Mouse (Mus musculus) thymus, postnatal 25 days (tissue): ENCODE measurements at regions not wholly inside any gene's neighbourhood (a gene's known extent, or its start where the extent isn't known, plus 50 kb on each side); places are given as distances from the start of the nearest gene placed in this dataset.

Experiments used
- DNase-seq: peaks from one replicate; pipeline ENCODE4 v3.0.0; 2022

DNA sequence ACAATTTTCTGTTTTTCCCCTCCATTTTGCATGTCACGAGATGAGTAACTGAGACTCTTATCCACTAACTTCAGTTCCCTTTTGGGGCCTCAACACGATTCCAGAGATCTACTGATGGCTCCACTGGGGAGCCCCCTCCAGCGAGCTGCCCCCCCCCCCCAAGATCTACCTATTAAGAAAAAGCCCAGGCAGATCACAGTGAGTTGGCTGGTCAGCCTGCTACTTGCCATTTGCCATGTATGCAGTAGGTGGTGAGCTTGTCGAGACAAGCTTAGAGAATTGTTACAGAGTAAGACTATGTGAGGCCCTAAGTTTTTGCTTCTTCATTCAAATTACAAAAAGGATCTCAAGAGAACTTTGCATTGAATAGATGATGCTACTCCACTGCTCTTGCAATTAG, 426.3 kb upstream of the Ubash3b start:
- DNase-seq, result no peak

DNA sequence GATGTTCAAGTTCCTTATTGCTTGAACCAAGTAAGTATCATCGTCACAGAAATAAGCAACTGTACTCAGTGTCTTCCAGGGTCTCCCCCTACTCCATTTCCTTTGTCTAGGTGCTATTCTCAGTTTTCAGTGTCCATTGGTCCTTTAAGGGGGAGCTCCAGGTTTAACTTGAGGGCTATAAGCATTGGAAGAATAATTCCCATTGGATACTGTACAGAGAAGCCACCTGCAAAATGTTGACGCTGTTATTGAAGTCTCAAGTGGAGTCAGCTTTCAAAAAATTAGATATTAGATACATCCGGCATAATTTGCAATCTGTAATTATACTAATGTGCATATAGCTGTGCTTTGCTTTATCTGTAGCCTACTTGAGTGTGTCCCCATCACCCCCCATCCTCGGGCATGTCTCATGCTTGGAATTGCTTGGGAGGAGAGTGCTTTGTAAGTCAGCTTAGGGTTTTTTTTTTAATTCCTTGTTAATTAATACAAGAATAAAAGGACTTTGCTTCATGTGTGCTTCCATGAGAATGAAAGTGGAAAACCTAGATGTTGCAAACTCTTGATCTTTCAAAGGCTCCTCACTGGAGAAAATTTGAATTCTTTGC, 425.6 kb upstream of the Ubash3b start:
- no peak for DNase-seq

DNA sequence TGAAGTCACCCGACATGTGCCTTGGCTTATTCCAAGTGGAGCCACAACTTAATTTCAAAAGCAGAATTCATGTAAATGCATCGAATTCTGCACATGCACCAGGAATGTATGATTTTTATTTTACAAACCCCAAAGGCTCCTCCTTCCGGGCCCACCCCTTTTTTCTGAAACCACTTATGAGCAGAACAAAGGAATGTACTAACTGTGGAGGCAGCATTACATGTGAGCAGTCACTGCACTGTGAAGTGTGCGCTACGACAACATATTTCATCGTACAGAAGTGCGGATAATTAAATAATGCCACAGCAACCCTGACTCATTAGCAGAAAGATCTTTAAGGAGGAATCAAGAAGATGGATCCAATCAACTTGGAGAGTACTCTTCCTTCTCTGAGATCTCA, 424.8 kb upstream of the Ubash3b start:
- no peak for DNase-seq

DNA sequence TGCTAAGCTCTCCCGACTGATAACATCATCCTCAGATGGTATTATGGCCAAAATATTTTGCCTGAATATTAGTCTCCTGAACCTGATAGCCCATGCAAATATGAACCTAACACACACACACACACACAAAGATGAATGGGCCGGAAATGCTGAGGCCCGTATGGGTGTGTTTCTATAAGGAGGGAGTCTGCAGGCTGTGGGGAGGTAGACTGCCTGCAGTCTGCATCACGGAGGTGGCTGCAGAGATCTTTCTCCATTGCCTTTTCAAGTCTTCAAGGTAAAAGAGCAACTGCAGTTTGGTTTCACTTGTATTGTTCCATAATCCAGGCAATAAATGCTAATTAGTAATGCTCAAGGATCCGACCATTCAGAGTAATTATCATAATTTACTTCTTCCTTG, 424.3 kb upstream of the Ubash3b start:
- no peak for DNase-seq

DNA sequence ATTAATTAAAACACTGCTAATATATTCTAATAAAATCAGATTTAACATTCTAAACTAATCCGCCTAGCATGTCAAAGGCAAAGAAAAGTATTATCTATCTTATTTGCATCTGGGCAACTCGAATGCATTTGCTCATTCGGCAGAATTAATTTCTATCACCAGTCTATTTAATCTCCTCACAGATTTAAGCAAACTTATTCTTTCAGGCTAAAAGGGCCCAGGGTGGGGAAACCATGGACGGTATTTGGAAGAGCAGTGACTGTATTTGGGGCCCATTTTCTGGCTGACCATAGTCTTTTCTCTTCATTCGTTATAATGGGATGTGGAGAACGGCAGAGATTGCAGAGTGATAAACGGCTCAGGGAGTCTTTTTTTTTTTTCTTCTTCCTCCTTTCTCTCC, 423.5 kb upstream of the Ubash3b start:
- no peak for DNase-seq

DNA sequence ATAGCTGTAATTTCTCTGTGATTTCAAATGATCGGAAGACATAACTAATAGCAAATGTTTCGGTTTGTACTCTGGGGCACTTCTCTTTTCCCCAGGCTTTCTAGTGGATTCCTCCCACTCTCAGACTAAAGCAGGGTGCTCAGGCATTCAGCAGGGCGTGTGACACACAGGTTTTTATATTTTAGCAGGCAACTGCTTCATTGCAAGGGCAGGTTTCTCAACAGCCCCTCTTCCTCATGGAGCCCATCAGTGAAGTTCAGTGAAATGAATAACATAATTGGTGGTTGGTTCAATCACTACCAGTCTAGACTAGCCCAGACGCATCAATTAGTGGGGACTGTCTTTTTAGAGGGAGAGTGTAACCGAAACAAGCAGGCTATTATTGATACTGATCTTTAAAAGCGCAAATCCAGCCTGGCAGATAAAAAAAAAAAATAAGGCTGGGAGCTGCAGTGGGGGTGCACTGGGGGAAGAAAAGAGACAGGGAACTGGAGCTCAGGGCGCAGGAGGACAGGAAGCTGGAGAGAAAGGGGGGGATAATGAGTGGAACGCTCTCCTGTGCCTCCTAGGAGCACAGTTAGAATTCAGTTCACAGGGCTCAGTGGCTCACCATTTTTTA, 422.3 kb upstream of the Ubash3b start:
- DNase-seq, result no peak

DNA sequence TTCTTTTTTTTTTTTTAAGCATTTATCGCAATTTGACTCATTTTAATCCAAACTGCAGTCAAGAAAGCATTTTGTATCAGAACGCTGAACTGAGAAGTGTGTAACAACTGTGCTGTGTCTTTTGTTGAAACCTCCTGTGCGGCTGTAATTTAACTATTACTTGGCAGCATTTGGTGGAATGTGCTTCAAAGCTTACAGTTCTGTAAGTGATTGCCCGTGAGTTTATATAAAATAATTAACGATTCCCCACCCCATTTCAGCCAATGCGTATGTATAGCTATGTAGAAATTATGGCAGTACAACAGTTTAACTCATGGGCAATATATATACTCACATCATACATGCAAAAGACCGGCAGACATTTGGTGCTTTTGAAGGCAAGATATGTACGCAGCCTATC, 421.8 kb upstream of the Ubash3b start:
- DNase-seq, result no peak

DNA sequence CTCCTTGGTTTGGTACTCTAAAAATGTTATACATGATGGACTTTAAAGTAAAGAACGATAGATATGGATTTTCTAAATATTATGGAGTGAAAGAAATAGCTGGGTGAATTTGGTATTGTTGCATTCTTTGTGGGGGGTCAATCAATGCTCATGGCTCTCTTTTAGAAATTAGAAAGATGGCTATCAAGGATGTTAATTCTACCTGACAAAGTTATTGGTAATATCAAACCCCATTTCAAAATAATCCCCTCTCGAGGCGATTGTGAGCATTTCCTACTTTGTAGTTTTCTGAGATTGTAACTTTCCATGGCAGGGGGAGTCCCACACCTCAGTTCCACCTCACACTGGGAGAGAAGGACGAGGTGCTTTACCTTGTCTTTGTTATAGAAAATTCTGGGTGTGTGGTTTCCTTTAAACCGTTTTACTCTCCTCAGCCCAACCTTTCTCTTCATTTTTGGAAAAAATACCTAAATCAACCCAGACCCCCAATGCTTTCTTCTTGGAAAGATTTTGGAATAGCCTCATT, 421.3 kb upstream of the Ubash3b start:
- DNase-seq, result no peak

DNA sequence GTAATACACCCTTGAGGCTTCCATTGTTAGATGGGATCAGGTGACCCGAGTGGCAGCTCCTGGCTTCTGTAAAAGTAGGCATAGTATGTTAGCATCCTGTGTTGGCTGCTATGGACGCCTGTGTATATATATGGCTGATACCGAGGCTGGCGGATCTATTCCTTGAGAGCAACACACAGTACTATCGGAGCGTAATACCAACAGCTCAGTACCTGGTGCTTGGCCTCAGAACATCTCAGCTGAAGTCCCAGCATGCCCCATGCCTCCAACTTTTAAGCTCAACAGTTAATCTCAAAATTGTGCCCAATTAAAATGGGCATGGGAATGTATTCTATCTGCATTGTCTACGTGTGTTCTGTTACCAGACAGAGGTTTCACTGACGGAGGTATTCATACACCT, 420.7 kb upstream of the Ubash3b start:
- no peak for DNase-seq

DNA sequence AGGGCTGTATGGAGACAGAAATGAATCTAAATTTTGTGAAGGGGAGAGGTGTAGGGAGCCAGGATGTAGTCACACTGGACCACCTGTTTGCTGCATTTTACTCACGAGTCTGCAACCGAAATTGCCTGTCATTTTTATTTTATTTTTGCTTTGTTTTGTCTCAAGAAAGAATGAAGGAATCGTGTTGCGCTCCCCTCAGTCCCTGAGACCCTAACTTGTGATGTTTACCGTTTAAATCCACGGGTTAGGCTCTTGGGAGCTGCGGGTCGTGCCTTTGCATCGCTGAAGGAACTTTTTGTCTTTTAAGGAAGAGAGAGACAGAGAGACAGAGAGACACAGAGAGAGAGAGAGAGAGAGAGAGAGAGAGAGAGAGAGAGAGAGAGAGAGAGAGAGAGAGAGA, 420.2 kb upstream of the Ubash3b start:
- DNase-seq, result no peak

DNA sequence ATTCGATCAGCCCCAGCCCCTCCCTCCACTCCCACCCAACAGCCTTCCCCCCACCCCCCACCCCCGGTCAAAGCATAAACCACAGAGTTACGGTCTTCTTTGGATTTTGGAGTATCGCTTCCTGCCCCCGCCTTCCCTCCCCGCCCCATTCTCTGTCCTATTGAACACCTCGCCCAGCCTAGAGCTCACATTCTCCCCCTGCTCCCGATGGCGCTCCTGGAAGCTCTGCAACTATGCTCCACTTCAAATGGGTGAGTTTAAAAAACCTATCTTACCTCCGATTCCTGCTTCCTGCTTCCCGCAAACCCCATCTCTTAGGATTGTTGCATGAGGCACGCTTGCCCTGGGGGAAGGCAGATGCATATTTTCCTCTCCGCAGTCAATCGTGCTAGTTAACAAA, 419.7 kb upstream of the Ubash3b start:
- DNase-seq, result no peak

DNA sequence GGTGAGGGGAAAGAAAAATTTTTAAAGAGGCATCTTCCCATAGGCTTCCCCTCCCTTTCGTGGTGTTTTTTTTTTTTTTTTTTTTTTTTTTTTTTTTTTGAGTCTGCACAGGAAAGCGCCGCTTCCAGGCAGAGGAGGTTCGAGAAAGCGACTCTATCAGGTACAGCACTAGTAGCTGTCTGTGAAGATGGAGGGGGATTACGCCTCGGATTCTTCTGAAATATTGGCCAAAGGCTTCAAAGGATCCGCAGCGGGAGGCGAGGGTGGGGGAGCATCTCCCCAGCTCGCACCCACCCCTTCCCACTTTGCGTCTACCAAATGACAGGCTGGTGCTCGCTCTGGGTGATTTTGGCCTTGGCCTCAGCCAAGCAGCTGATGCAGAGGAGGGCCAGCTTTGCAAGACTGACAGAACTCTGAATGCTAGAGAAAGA, 419.1 kb upstream of the Ubash3b start:
- no peak for DNase-seq

DNA sequence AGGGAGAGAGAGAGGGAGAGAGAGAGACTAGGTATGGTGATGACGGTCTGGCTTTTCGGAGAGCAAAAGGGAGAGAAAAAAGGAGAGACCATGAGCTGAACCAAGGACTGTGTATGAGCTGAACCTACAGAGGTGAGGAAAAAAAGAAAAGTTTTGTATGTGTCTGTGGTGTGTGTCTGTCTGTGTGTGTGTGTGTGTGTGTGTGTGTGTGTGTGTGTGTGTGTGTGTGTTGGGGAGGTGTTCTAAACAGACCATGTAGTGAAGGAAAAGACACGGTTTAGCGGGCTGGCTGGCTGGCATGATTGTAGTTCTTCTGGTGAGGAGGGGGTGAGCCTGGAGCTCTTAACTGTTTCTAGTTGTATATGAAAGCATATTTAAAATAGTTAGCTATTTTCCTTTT, 418.6 kb upstream of the Ubash3b start:
- DNase-seq, result no peak

DNA sequence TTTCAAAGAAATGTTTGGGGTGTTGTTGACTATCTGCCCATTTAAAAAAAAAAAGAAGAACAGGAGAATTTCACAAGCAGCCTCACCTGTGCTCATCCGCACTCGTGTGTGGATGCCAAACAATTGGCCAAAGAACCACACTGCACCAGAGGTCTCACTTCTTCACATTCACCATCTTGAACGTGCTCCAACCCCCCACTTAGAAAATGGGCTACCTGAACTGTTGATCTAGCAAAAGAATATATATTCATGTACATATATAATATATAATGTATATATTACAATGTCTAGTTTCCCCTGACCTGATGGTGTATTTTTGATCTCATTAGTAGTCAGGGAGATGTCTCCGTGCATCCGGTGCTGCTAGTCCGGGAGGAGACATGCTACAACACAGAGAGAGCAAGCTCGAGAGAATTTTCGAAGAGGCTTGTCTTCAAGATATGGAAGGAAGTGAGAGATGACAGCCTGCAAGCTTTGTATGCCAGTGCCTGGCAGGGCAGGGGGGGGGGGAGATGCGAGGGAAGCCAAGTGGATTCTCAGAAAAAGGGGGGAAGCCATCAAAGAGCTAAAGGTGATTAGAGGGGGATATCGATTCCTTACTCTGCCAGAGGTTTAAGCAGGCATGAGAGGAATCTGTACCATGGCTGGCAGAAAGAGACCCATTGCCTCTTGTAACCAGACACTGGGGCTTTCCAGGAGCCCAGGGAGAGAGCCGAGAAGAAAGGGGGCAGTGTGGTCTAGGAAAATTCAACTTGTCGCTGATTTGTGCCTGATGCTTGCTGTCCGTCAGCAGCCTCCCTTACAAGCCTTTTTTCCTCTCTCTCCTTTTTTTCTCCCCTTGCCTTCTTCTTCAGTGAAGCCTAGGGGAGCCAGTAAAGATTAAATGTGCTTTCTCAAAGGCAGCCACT, 417.9 kb upstream of the Ubash3b start:
- DNase-seq, result no peak

DNA sequence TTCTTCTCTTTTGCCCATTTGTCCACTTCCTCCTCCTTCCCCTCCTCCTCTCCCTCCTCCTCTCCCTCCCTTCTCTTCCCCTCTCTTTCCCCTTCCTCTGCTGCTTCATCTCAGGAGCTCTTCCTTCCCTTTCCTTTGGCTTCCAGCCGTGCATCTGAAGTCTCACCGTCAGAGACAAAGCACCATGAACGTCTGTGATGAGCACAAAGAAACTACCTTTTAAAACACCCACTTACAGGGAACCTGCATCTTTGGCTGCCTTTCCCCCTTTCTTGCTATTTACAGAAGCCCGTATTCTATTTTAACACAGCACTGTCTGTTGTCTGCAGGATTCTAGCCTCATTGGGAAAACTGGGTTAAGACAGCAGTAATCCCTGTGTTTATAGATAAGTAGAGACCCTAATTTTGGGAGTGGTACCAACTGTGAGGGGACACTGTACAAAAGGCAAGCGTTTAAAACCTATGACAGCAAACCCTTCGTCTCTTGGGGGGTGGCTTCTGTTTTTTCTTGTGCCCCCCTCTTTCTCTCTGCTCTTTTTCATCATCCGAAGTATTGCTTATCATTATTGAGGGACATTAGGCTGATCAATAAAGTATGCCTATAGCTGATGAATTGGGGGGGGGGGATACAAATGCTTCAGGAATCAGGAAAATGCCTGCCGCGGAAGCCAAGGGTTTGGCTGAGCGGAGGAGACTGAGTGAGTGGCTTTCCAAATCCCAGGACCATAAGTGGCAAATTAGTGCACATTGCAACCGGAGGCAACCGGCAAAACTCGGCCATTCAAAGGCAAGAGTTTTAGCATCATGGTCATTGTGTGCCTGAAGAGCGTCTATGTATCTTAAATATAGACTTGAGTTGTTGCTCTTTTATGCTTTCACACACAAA, 417.0 kb upstream of the Ubash3b start:
- no peak for DNase-seq

DNA sequence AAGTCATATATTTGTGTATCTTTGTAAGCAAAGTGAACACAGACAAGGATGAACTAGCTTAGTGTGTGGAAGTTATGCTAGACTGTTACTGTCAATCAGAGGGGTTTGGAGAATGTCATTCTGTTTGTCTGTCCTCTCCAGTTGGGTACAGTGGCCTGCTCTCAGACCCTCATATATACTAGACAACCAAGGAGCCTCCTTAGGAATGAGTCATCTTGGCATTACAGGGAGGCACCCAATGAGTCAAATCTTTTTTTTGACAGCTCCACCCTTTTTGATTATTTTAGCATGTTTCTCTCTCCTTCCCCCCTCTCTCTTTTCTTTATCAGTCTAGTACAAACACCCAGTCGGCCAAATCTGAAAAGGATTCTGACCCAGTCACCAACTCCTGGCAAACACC, 416.3 kb upstream of the Ubash3b start:
- no peak for DNase-seq

DNA sequence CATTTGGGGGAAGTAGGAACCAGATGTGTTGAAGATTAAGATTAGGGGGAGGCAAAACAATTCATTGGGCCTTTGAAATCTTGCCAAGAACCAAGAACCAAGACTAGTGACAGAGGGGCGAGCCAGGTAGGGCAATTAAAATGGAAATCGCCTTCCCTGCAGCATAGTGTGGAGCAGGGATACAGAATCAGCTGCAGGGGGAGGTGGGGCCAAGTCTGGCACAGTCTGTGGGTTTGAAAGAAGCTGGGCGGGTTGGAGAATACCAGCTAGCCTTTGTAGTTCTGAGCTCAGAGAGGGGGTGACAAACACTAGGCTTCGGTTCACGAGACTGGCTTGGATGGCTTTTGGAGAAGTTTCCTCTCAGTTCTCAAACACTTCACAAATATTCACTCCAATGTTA, 414.3 kb upstream of the Ubash3b start:
- DNase-seq, result no peak

DNA sequence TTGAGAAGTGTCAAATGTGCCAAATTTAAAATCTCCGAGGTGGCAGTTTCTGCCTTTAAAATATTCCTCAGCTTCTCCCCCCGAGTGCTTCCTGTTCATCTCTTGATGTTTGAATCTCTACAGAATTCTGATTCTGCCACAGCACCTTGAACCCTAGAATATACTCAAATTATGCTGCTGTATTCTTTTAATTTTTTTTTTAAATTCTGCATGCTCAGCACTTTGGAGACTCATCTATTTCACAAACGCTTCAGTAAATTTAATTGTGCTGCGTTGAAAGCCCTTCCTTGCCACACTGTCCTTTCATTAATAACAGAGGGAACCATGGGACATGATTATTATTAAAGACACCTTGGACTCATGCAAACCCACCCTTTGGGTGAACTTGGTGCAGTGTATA, 408.8 kb upstream of the Ubash3b start:
- no peak for DNase-seq

DNA sequence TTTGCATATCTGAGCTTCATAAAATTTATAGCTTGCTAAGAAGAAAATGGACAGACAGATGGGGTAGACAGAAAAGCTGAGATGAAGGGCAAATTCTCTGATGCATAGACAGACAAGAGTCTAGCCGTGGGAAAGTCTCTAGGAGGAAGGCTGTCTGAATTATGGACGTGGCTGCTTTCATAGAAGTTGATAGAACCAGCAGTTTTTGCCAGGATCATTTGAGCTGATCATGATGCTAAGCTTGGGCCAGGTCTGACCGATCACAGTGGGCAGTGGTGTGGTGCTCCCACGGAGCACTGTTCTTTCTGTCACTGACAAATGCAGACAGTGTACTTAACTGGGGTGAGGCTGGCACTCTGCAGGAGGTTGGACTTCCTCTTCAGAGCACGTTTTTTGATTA, 405.0 kb upstream of the Ubash3b start:
- DNase-seq, result no peak

DNA sequence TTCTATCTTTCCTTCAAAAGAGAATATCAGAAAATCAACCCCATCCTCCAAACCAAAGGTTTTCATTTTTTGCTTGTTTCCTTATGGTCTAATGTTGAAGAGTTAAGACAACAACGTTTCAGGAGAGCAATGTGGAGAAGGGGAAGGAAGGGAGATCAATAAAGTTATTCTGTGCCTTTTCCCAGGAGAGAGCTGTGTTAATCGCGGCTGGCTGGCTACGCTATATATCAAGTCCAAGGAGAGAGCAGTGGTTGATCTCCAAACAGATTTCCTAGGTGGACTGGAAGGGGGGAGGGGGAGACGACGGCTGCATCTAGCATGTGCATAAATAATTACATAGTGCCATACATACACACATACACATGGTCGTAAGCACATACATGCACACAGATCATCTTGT, 404.3 kb upstream of the Ubash3b start:
- no peak for DNase-seq

DNA sequence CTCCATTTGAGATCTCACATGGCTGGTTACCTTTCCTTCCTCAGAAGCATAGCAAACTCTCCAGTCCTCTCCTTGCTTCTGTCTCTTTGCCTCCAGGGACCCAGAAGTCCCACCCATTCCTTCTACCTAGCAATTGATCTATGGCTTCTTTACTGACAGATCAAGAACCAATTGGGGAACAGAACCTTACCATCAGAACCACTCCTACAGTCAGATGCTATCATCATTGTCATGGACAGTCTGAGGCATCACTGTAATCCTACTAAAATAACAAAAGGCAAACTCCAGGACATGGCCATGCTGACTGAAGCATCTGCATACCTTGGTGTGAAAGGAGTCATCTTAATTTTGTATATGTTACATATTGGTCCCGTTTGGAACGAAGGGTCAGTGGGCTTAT, 401.9 kb upstream of the Ubash3b start:
- DNase-seq, result no peak

DNA sequence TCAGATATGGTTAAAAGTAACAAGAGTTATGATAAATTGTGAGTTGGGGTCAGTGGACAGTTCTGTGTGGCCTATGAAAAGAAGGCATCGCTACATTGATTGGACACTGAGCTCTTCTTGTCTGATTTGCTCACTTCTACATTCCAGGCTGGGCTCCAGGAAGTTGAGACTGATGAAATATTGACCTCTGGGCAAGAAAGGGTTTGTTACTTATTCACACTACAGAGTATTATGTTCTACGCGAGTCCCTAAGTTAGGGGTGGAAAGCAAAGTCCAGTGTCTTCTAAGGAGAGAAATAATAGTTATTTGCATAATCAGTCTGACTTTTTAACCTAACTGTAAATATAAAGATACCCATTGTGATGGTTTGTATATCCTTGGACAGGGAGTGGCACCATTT, 397.0 kb upstream of the Ubash3b start:
- DNase-seq, result no peak

DNA sequence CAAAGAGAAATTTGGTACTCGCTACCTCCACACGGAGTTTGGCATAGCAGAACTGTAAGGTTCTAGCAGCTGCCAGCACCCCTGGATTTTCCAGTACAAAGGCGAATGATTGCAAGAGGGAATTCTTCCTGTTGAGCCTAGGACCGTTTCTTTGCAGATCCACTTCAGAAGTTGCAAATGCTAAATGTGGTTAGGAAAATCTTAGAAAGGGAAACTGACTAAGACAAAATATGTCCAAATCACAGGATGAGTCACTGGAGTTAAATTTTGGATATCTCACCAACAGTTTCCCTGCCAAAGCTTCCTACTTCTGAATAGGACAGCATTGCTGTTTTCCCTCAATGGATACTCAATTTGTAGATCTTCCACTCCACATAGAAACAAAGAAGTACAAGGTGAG, 395.4 kb upstream of the Ubash3b start:
- no peak for DNase-seq
